Mouse (Mus musculus) layer of hippocampus, adult 8-10 months (tissue): ENCODE measurements around the gene Ppp1r14a. TPM values are rescaled to one million over a fixed set of nuclear protein-coding genes. Genes with fewer than 3 reads are reported as not detected.

Source experiments
- DNase-seq, 2 experiments: peaks; one replicate each; pipeline ENCODE4 v3.0.0; 2022; ENCODE audit warnings: low spot score in 2 of 2
- total RNA-seq, 4 experiments: library from RNA; stranded (reverse); gene quantifications; 2 replicates each; pipeline ENCODE4 v1.2.4; 2022

Gene Ppp1r14a
- total RNA-seq, 4 experiments from 2014 or later, result 25.8 to 40.8 (median 33.5) TPM

- no peak for DNase-seq
These were observed 9.8 kb upstream of the Ppp1r14a start for GRCm38 (mm10) chr7:29279261-29279660.

GRCm38 (mm10) chr7:29279924-29280323 is 9.2 kb upstream of the Ppp1r14a start:
- DNase-seq, result no peak

GRCm38 (mm10) chr7:29280801-29281200 is 8.3 kb upstream of the Ppp1r14a start:
- DNase-seq, result no peak

- DNase-seq, result no peak
These were observed 7.7 kb upstream of the Ppp1r14a start, which contains the start of gene Spint2 for GRCm38 (mm10) chr7:29281201-29282073. Gene Spint2 (minus strand): TSS chr7:29281912.

GRCm38 (mm10) chr7:29282074-29282554 is 7.0 kb upstream of the Ppp1r14a start:
- no peak for DNase-seq

GRCm38 (mm10) chr7:29283876-29284275 is 5.2 kb upstream of the Ppp1r14a start:
- no peak for DNase-seq

GRCm38 (mm10) chr7:29284523-29284922 is 4.6 kb upstream of the Ppp1r14a start:
- DNase-seq, result no peak

- no peak for DNase-seq
These were observed 1.6 kb upstream of the Ppp1r14a start for GRCm38 (mm10) chr7:29287481-29287880.

GRCm38 (mm10) chr7:29288079-29288478 is 1.0 kb upstream of the Ppp1r14a start:
- no peak for DNase-seq

GRCm38 (mm10) chr7:29289856-29290255 is 748 bp downstream of the Ppp1r14a start:
- no peak for DNase-seq

GRCm38 (mm10) chr7:29290691-29291485 is 1.8 kb downstream of the Ppp1r14a start:
- peak in 1 of 2 experiments; percentile 56 for DNase-seq

GRCm38 (mm10) chr7:29291616-29292457 is 2.7 kb downstream of the Ppp1r14a start:
- no peak for DNase-seq

GRCm38 (mm10) chr7:29292458-29293098 is 3.5 kb downstream of the Ppp1r14a start:
- no peak for DNase-seq

- no peak for DNase-seq
These were observed 4.3 kb downstream of the Ppp1r14a start for GRCm38 (mm10) chr7:29293131-29294065.

- no peak for DNase-seq
These were observed 5.1 kb downstream of the Ppp1r14a start for GRCm38 (mm10) chr7:29294111-29294761.

- DNase-seq, result no peak
These were observed 6.9 kb downstream of the Ppp1r14a start for GRCm38 (mm10) chr7:29295861-29296647.

- DNase-seq, result peak; percentile 52 to 58
These were observed 7.9 kb downstream of the Ppp1r14a start for GRCm38 (mm10) chr7:29296998-29297397.

GRCm38 (mm10) chr7:29301127-29301566 is 12.0 kb downstream of the Ppp1r14a start:
- no peak for DNase-seq
